Mouse (Mus musculus) liver, embryonic 18 days (tissue): ENCODE results near the gene Pax2. TPM values are rescaled to one million over a fixed set of nuclear protein-coding genes. Genes with fewer than 3 reads are reported as not detected.

ENCODE experiments used
- polyA plus RNA-seq: library from polyadenylated mRNA; depleted of rRNA; stranded (reverse); fragments of >200 nt; gene quantifications from 2 replicates; pipeline ENCODE4 v1.2.3, GENCODE M21; 2012; rRNA removed

Pax2 gene
- polyA plus RNA-seq: not detected in 2 replicates

GRCm38 (mm10) chr19:44755693-44756420, at the start of gene Pax2:
Gene Pax2, plus strand, starts transcription at chr19:44756045.

Other genes with a start within 250 kb of the Pax2 start
- 2.2 and 2.4 TPM in 2 replicates for gene Sec31b, start 210.2 kb upstream of the Pax2 start, polyA plus RNA-seq
- not detected in 2 replicates for gene Gm20538, start 203.2 kb upstream of the Pax2 start, polyA plus RNA-seq
- 248 and 254 TPM in 2 replicates for gene Ndufb8, start 200.6 kb upstream of the Pax2 start, polyA plus RNA-seq
- gene Hif1an, start 193.2 kb upstream of the Pax2 start, polyA plus RNA-seq: 6.2 and 6.4 TPM in 2 replicates
- gene Slf2, start 175.1 kb downstream of the Pax2 start, polyA plus RNA-seq: 6.4 and 8.3 TPM in 2 replicates
- 108 and 124 TPM in 2 replicates for gene Sema4g, start 233.1 kb downstream of the Pax2 start, polyA plus RNA-seq
- gene Twnk, start 249.6 kb downstream of the Pax2 start, polyA plus RNA-seq: 12.0 and 13.9 TPM in 2 replicates